Mouse (Mus musculus) left cerebral cortex, postnatal 14 days (tissue): ENCODE measurements around the gene Zfp39. TPM values are rescaled to one million over a fixed set of nuclear protein-coding genes. Genes with fewer than 3 reads are reported as not detected.
"Not testable (repeated sequence)": the region's sequence is repeated elsewhere in the genome, so short reads cannot be mapped to it uniquely, and the experiment has no call there.

Source experiments
- DNase-seq, 2 experiments: peaks; one replicate each; pipeline ENCODE4 v3.0.0; 2021 to 2022; ENCODE audit warnings: low spot score in 2 of 2, mixed read lengths in 1 of 2
- intact Hi-C: fragments of 180-260 bp; cut with DNase I; formaldehyde crosslinking; loops from one replicate; pipeline ENCODE4 v1.15.1; 2025
- total RNA-seq, 2 experiments: library from RNA; stranded (reverse); gene quantifications; 2 replicates each; pipeline ENCODE4 v1.2.3; 2021

Zfp39 gene
- total RNA-seq, 2 experiments from 2014 or later = 8.7 to 9.0 TPM

DNA sequence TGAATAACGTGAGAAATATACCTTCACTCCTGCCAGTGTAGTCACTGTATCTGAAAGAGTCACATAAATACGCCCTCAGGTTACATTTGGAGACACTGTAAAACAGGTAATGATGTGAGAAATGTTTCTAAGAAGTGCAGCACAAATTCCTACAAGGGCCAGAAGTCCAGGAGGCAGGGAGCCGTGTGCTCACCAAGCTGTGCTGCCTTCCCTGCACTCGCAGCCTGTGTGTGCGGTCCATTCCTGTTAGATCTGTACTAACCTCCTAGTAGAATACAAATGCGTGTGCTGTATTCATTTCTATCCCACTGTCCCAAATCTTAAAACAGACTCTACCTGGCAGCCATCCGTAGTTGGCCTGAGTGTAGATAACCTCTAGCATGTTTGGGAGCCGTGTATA is 43.3 kb downstream of the Zfp39 start:
- intact Hi-C loops = no loop called here

GRCm38 (mm10) chr11:58849731-58850130 is 54.3 kb downstream of the Zfp39 start:
- no peak for DNase-seq
- intact Hi-C loops = no loop called here

More for the DNA sequence above, 43.3 kb downstream of the Zfp39 start:
- DNase-seq = no peak

DNA sequence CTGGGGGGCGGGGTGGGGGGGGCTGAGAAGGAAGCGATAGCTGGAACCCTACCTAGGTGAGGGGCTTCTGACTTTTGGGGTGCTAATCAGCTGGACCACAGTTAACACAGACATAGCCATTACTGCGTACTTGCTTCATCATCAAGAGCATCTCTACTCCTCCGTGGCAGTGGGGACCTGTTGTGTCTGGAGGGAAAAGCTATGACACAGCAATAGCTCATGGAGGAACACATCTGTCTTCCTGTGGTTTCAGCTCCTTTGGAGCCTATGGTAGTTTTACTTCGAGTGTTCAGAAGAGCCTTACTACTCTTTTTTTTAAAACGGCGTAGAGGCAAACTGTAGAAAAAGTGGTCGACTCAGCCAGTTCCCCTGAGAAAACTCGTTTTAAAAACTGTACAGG is 56.4 kb downstream of the Zfp39 start:
- intact Hi-C loops = no loop called here
- no peak for DNase-seq

- DNase-seq = peak; percentile 96 to 98
- intact Hi-C loops = no loop called here
These were observed 57.0 kb downstream of the Zfp39 start, which contains the start of gene Gm12258 for GRCm38 (mm10) chr11:58846919-58847461. Gene Gm12258 (plus strand): TSS chr11:58847158.

DNA sequence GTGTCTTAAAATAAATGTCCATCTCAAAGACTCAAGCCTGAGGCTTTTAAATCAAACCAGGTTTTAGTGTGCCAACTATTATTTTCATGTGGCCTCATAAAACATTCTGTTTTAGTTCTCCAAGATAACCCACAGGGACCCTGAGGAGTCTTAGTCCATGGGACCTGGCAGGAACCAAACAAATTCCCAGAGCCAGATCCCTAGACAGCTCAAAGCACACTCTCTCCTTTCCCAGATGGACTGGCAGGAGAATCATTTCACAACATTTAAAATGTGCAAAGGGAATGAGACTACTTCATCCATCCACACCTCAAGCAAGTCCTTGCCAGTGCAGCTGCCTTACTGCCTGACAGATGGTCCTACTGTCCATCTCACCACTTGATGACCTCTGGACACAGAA is 65.1 kb downstream of the Zfp39 start, which contains the start of gene Olfr311:
Gene Olfr311 (plus strand): TSS at position 301 of the 400 bp plus-strand sequence.
- DNase-seq, intact Hi-C loops: not testable (repeated sequence)

Other genes with a start within 250 kb of the Zfp39 start
- not detected for gene Olfr322, start 245.4 kb downstream of the Zfp39 start, total RNA-seq
- not detected for gene Olfr320, start 223.1 kb downstream of the Zfp39 start, total RNA-seq
- gene Olfr319, start 205.1 kb downstream of the Zfp39 start, total RNA-seq = not detected
- under 1 TPM in 1 of 2 experiments, not detected in 1; 0.13 TPM for gene Olfr318, start 180.2 kb downstream of the Zfp39 start, total RNA-seq
- gene Olfr317, start 165.0 kb downstream of the Zfp39 start, total RNA-seq = under 1 TPM in 1 of 2 experiments, not detected in 1; 0.15 TPM
- gene Olfr316, start 151.5 kb downstream of the Zfp39 start, total RNA-seq = under 1 TPM; 0.13 to 0.42 TPM
- not detected for gene Olfr315, start 131.0 kb downstream of the Zfp39 start, total RNA-seq
- gene Olfr314, start 121.3 kb downstream of the Zfp39 start, total RNA-seq = not detected
- gene Fam183b, start 102.3 kb downstream of the Zfp39 start, total RNA-seq = 1 to 10 TPM in 1 of 2 experiments, under 1 TPM in 1; 0.89 to 2.1 TPM
- not detected for gene Olfr313, start 89.2 kb downstream of the Zfp39 start, total RNA-seq
- gene Olfr312, start 75.0 kb downstream of the Zfp39 start, total RNA-seq = not detected
- gene Olfr311, start 65.0 kb downstream of the Zfp39 start, total RNA-seq = not detected
- gene Gm12258, start 57.1 kb downstream of the Zfp39 start, total RNA-seq = 10 to 100 TPM; 16.7 TPM
- gene 2810021J22Rik, start 37.0 kb downstream of the Zfp39 start, total RNA-seq = 1 to 10 TPM; 9.3 TPM
- gene Btnl10, start 13.7 kb upstream of the Zfp39 start, total RNA-seq = not detected
- 100 to 1,000 TPM; 493 to 512 TPM for gene Rnf187, start 34.7 kb upstream of the Zfp39 start, total RNA-seq
- 100 to 1,000 TPM; 119 to 135 TPM for gene Hist3h2ba, start 44.7 kb upstream of the Zfp39 start, total RNA-seq
- 10 to 100 TPM; 57.2 to 62.3 TPM for gene Hist3h2a, start 50.5 kb upstream of the Zfp39 start, total RNA-seq
- 1 to 10 TPM; 3.9 to 4.3 TPM for gene Trim17, start 50.5 kb upstream of the Zfp39 start, total RNA-seq
- gene Trim11, start 73.9 kb upstream of the Zfp39 start, total RNA-seq = 10 to 100 TPM; 21.8 to 22.0 TPM
- gene Obscn, start 232.2 kb upstream of the Zfp39 start, total RNA-seq = 1 to 10 TPM; 1.5 to 1.9 TPM